Mouse (Mus musculus) bone marrow macrophage, adult 2 months (primary cell): ENCODE measurements around the gene Fgd4.

Experiments used
- CTCF ChIP-seq: IDR thresholded peaks from 2 replicates; pipeline ENCODE4 v1.5.1; 2012; ENCODE audit warnings: low read depth, mild to moderate bottlenecking, low read length, moderate library complexity
- POLR2A ChIP-seq: IDR thresholded peaks from 2 replicates; pipeline ENCODE4 v1.6.1; 2012; ENCODE audit warnings: mild to moderate bottlenecking, low read depth, low read length, borderline replicate concordance

GRCm38 (mm10) chr16:16559878-16560531, 40.3 kb downstream of the Fgd4 start:
- TF ChIP-seq CTCF, result no peak
- TF ChIP-seq POLR2A, result no peak
